Mouse (Mus musculus): ENCODE results near the gene Hydin. TPM values are rescaled to one million over a fixed set of nuclear protein-coding genes. Genes with fewer than 3 reads are reported as not detected.

The Hydin gene
- total and polyA plus RNA-seq, 2 experiments from 2014 or later, result 0.49 to 0.88 TPM

GRCm38 (mm10) chr8:110454466-110454865 is 187.7 kb downstream of the Hydin start:
- Histone ChIP-seq H3K27me3 (ENCODE audit: insufficient read depth, low read length) (no peaks in the 10 kb centered on the region), H3K9ac (replicated peaks; ENCODE audit: low read length, poor library complexity, severe bottlenecking) (no peak overlapping the region), H3K36me3 (ENCODE audit: insufficient read depth, low read length) (no peaks in the 10 kb centered on the region), H3K4me2 (ENCODE audit: low read depth, low read length, poor library complexity, severe bottlenecking) (no peak overlapping the region), H3K4me3 (ENCODE audit: low read depth, low read length) (no peak overlapping the region), H3K27ac (ENCODE audit: low read depth, low read length) (no peak overlapping the region), H3K9me3 (ENCODE audit: low read length) (no peaks in the 10 kb centered on the region), H3K4me1 (ENCODE audit: insufficient read depth, low read length) (no peaks in the 10 kb centered on the region; the same call in 1 of the 2 replicates)
- DNase-seq (ENCODE audit: low spot score) (peak; percentile 15), ATAC-seq (ENCODE audit: low FRiP score) (no peak)
- WGBS, result 71% methylated on average over 4 of the region's 4 CpGs
- TF ChIP-seq CTCF (IDR thresholded peaks at IDR 0.05), result no peak

DNA sequence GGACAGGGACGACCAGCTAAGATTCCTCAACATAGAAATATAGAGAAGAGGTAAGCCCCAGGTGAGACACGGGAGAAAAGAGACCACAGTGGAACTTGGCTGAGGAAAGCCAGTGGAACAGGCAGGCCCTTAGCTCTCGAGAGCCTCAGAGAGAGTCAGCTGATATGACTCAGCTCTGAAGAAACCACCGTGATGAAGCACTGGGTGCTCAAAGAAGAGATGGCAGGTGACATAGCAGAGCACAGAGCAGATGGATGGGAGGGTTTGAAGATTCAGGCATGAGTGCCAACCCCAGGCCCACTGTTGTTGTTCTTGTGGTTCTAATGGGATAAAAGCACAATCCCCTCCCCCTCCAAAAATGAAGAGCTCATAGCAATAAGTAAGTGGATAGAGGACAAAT is 190.6 kb downstream of the Hydin start:
- no peak overlapping the region for H3K9ac ChIP-seq (replicated peaks; ENCODE audit: low read length, poor library complexity, severe bottlenecking)
- no peak for DNase-seq (ENCODE audit: low spot score)
- 84% methylated on average over 4 of the region's 4 CpGs for WGBS
- H3K4me3 ChIP-seq (ENCODE audit: low read depth, low read length), result no peak overlapping the region
- no peaks in the 10 kb centered on the region for H3K36me3 ChIP-seq (ENCODE audit: insufficient read depth, low read length)
- H3K4me2 ChIP-seq (ENCODE audit: low read depth, low read length, poor library complexity, severe bottlenecking), result no peak overlapping the region
- TF ChIP-seq CTCF (IDR thresholded peaks at IDR 0.05), result no peak
- no peaks in the 10 kb centered on the region for H3K4me1 ChIP-seq (ENCODE audit: insufficient read depth, low read length)
- no peaks in the 10 kb centered on the region for H3K9me3 ChIP-seq (ENCODE audit: low read length)
- ATAC-seq (ENCODE audit: low FRiP score), result no peak
- no peaks in the 10 kb centered on the region for H3K27me3 ChIP-seq (ENCODE audit: insufficient read depth, low read length)
- no peak overlapping the region for H3K27ac ChIP-seq (ENCODE audit: low read depth, low read length)

GRCm38 (mm10) chr8:110462627-110463208 is 195.9 kb downstream of the Hydin start:
- WGBS, result 90% methylated on average over 10 of the region's 10 CpGs
- ATAC-seq (ENCODE audit: low FRiP score) (no peak), DNase-seq (ENCODE audit: low spot score) (no peak)
- H3K4me3 ChIP-seq (ENCODE audit: low read depth, low read length), result no peak overlapping the region
- no peaks in the 10 kb centered on the region for H3K27me3 ChIP-seq (ENCODE audit: insufficient read depth, low read length)
- no peaks in the 10 kb centered on the region for H3K9me3 ChIP-seq (ENCODE audit: low read length)
- no peak overlapping the region for H3K27ac ChIP-seq (ENCODE audit: low read depth, low read length)
- no peak overlapping the region for H3K9ac ChIP-seq (replicated peaks; ENCODE audit: low read length, poor library complexity, severe bottlenecking)
- H3K36me3 ChIP-seq (ENCODE audit: insufficient read depth, low read length), result no peaks in the 10 kb centered on the region
- TF ChIP-seq CTCF (IDR thresholded peaks at IDR 0.05), result no peak
- no peak overlapping the region for H3K4me2 ChIP-seq (ENCODE audit: low read depth, low read length, poor library complexity, severe bottlenecking)
- peaks cover 5% of the 10 kb centered on the region; the same call in 1 of the 2 replicates for H3K4me1 ChIP-seq (ENCODE audit: insufficient read depth, low read length)

DNA sequence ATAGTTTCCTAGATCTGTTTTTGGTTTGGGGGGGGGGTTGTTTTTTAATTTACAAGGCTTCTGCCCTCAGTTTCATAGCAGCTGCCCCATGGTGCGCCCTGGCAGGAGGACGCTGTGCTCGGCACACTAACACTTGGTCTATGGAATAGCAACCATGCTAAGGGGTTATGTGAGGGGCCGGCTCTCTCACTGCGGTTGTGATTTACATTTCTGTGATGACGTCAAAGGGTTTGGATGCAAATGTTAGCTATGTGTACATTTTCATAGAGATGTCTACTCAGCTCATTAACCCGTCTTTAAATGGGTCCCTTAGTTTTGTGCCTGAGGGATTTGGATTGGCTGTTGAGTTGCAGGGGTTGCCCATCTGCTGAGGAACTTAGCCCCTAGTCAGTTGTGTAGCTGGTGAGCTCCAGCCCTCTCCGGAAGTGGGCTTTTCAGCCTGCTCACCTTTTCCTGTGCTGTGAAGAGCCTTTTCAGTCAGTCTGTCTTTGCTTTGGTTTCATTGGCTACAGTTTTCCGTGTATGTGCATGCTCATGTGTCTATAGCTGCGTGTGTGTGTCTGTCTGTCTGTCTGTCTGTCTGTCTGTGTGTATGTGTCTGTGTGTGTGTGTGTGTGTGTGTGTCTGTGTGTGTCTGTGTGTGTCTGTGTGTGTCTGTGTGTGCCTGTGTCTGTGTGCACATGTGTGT is 197.1 kb downstream of the Hydin start:
- Histone ChIP-seq H3K4me2 (ENCODE audit: low read depth, low read length, poor library complexity, severe bottlenecking) (no peak overlapping the region), H3K9me3 (ENCODE audit: low read length) (no peaks in the 10 kb centered on the region), H3K27ac (ENCODE audit: low read depth, low read length) (no peak overlapping the region), H3K4me3 (ENCODE audit: low read depth, low read length) (no peak overlapping the region), H3K9ac (replicated peaks; ENCODE audit: low read length, poor library complexity, severe bottlenecking) (no peak overlapping the region), H3K27me3 (ENCODE audit: insufficient read depth, low read length) (no peaks in the 10 kb centered on the region), H3K36me3 (ENCODE audit: insufficient read depth, low read length) (no peaks in the 10 kb centered on the region), H3K4me1 (ENCODE audit: insufficient read depth, low read length) (peaks cover 5% of the 10 kb centered on the region; the same call in 1 of the 2 replicates)
- DNase-seq (ENCODE audit: low spot score) (no peak), ATAC-seq (ENCODE audit: low FRiP score) (no peak)
- 91% methylated on average over 10 of the region's 10 CpGs for WGBS
- TF ChIP-seq CTCF (IDR thresholded peaks at IDR 0.05), result no peak

GRCm38 (mm10) chr8:110465606-110466005 is 198.8 kb downstream of the Hydin start:
- no peak for TF ChIP-seq CTCF (IDR thresholded peaks at IDR 0.05)
- H3K27ac ChIP-seq (ENCODE audit: low read depth, low read length), result peak overlapping the region; percentile 57; the same call in 1 of the 2 replicates

DNA sequence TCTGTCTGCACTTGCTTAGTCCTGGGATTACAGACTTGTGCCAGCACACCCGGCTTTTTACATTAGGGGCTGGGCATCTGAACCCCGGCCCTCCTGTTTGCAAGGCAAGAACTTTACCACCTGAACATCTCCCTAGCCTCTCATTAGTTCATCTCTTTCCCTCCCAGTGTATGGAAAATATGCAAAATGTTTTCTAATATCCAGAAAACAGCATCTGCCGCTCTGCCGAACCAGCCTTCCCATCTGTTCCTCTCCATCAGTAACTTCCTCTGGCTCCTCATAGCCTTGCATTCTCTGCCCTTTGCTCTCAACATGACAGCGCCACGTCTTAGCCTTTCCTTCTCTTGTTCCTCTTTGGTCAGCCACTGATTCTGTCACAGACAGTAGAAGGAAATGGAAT is 210.5 kb downstream of the Hydin start:
- DNase-seq (ENCODE audit: low spot score) (no peak), ATAC-seq (ENCODE audit: low FRiP score) (no peak)
- no peak for TF ChIP-seq CTCF (IDR thresholded peaks at IDR 0.05)
- H3K27ac ChIP-seq (ENCODE audit: low read depth, low read length), result no peak overlapping the region
- H3K9me3 ChIP-seq (ENCODE audit: low read length), result no peaks in the 10 kb centered on the region
- H3K4me2 ChIP-seq (ENCODE audit: low read depth, low read length, poor library complexity, severe bottlenecking), result no peak overlapping the region
- no peak overlapping the region for H3K4me3 ChIP-seq (ENCODE audit: low read depth, low read length)
- no peaks in the 10 kb centered on the region for H3K27me3 ChIP-seq (ENCODE audit: insufficient read depth, low read length)
- no peak overlapping the region for H3K9ac ChIP-seq (replicated peaks; ENCODE audit: low read length, poor library complexity, severe bottlenecking)
- no peaks in the 10 kb centered on the region for H3K36me3 ChIP-seq (ENCODE audit: insufficient read depth, low read length)
- 84% methylated on average over 6 of the region's 6 CpGs for WGBS
- no peaks in the 10 kb centered on the region for H3K4me1 ChIP-seq (ENCODE audit: insufficient read depth, low read length)

More at GRCm38 (mm10) chr8:110465606-110466005, 198.8 kb downstream of the Hydin start:
- H3K9me3 ChIP-seq (ENCODE audit: low read length), result no peaks in the 10 kb centered on the region
- no peaks in the 10 kb centered on the region for H3K36me3 ChIP-seq (ENCODE audit: insufficient read depth, low read length)
- ATAC-seq (ENCODE audit: low FRiP score) (peak; percentile 63; the same call in 1 of the 2 replicates), DNase-seq (ENCODE audit: low spot score) (peak; percentile 77)
- H3K4me2 ChIP-seq (ENCODE audit: low read depth, low read length, poor library complexity, severe bottlenecking), result no peak overlapping the region
- WGBS, result 18% methylated on average over 9 of the region's 9 CpGs
- no peak overlapping the region for H3K4me3 ChIP-seq (ENCODE audit: low read depth, low read length)
- H3K4me1 ChIP-seq (ENCODE audit: insufficient read depth, low read length), result peaks cover 5% of the 10 kb centered on the region; the same call in 1 of the 2 replicates
- no peak overlapping the region for H3K9ac ChIP-seq (replicated peaks; ENCODE audit: low read length, poor library complexity, severe bottlenecking)
- no peaks in the 10 kb centered on the region for H3K27me3 ChIP-seq (ENCODE audit: insufficient read depth, low read length)
